Mouse (Mus musculus) embryonic fibroblast, embryonic 13.5 days (primary cell): Measurements from ENCODE around the gene Kif1b.

ENCODE experiments used
- CTCF ChIP-seq: IDR thresholded peaks from 2 replicates; pipeline ENCODE4 v1.5.1; 2011; ENCODE audit warnings: mild to moderate bottlenecking, control low read depth, low read length, moderate library complexity, borderline replicate concordance; ENCODE audit not compliant: insufficient read depth
- POLR2A ChIP-seq: IDR thresholded peaks from 2 replicates; pipeline ENCODE4 v1.6.1; 2011; ENCODE audit warnings: low read depth, mild to moderate bottlenecking, control low read depth, low read length, moderate library complexity

- TF ChIP-seq POLR2A (no peak), CTCF (no peak)
These were observed 6.9 kb upstream of the Kif1b start for GRCm38 (mm10) chr4:149314275-149314837.
